Mouse (Mus musculus) testis, adult 2 months (tissue): Measurements from ENCODE around the gene Scnn1b. TPM values are rescaled to one million over a fixed set of nuclear protein-coding genes. Genes with fewer than 3 reads are reported as not detected.

ENCODE experiments used
- H3K27ac ChIP-seq: fragments of 200-500 bp; 2 replicates; pipeline ENCODE4 v1.5.1; 2012; ENCODE audit warnings: low read depth, low read length; ENCODE audit not compliant: control insufficient read depth, insufficient read depth
- H3K27me3 ChIP-seq: fragments of 200-500 bp; 2 replicates; pipeline ENCODE4 v1.6.1; 2012; ENCODE audit warnings: mild to moderate bottlenecking, low read length, moderate library complexity; ENCODE audit not compliant: control insufficient read depth, insufficient read depth
- H3K36me3 ChIP-seq: fragments of 200-500 bp; 2 replicates; pipeline ENCODE4 v1.6.1; 2012; ENCODE audit warnings: mild to moderate bottlenecking, low read length; ENCODE audit not compliant: control insufficient read depth, insufficient read depth
- H3K4me1 ChIP-seq: fragments of 200-500 bp; 2 replicates; pipeline ENCODE4 v1.6.1; 2012; ENCODE audit warnings: low read length; ENCODE audit not compliant: control insufficient read depth, insufficient read depth
- H3K4me3 ChIP-seq: fragments of 200-500 bp; 2 replicates; pipeline ENCODE4 v1.5.1; 2012; ENCODE audit warnings: low read depth, mild to moderate bottlenecking, low read length, moderate library complexity, mixed read lengths; ENCODE audit not compliant: control insufficient read depth
- CTCF ChIP-seq: fragments of 200-500 bp; IDR thresholded peaks from 2 replicates; pipeline ENCODE4 v1.5.1; 2012; ENCODE audit warnings: low read depth, mild to moderate bottlenecking, inconsistent platforms, low read length, moderate library complexity; ENCODE audit not compliant: control insufficient read depth, insufficient read depth, insufficient replicate concordance
- POLR2A ChIP-seq: fragments of 200-500 bp; IDR thresholded peaks from 2 replicates; pipeline ENCODE4 v1.6.1; 2012; ENCODE audit warnings: low read depth, mild to moderate bottlenecking, inconsistent platforms, low read length, moderate library complexity; ENCODE audit not compliant: control insufficient read depth
- polyA plus RNA-seq: library from polyadenylated mRNA; depleted of rRNA; stranded (reverse); fragments of >200 nt; gene quantifications from 2 replicates; pipeline ENCODE4 v1.2.3, GENCODE M21; 2012; rRNA removed

Gene Scnn1b
- polyA plus RNA-seq, 1 experiment: 0.44 TPM

- Histone ChIP-seq H3K27ac (no peak overlapping the region), H3K36me3 (peaks cover 2% of the 10 kb centered on the region; the same call in 1 of the 2 replicates), H3K4me1 (no peaks in the 10 kb centered on the region), H3K27me3 (no peaks in the 10 kb centered on the region), H3K4me3 (peak overlapping the region; percentile 53)
- TF ChIP-seq CTCF (no peak), POLR2A (no peak)
Measured at GRCm38 (mm10) chr7:121966169-121966568, 101.3 kb downstream of the Scnn1b start.

Other genes starting within 250 kb of the Scnn1b start
- gene Usp31, start 157.8 kb upstream of the Scnn1b start, polyA plus RNA-seq: 5.4 and 7.3 TPM in 2 replicates
- 0.02 and 0.05 TPM in 2 replicates for gene Scnn1g, start 130.6 kb upstream of the Scnn1b start, polyA plus RNA-seq
- gene Cog7, start 116.7 kb downstream of the Scnn1b start, polyA plus RNA-seq: 37.9 and 45.1 TPM in 2 replicates
- 4.8 and 7.9 TPM in 2 replicates for gene Gga2, start 156.2 kb downstream of the Scnn1b start, polyA plus RNA-seq
- gene Ubfd1, start 202.1 kb downstream of the Scnn1b start, polyA plus RNA-seq: 11.4 and 12.6 TPM in 2 replicates
- 5.9 and 6.3 TPM in 2 replicates for gene Ears2, start 202.2 kb downstream of the Scnn1b start, polyA plus RNA-seq
- 55.4 and 101 TPM in 2 replicates for gene Ndufab1, start 236.8 kb downstream of the Scnn1b start, polyA plus RNA-seq